Mouse (Mus musculus) lung, postnatal 0 days (tissue): Measurements from ENCODE around the gene Ms4a2.

ENCODE experiments used
- CTCF ChIP-seq: IDR thresholded peaks from 2 replicates; pipeline ENCODE4 v1.5.1; 2016; ENCODE audit warnings: antibody characterized with exemption, mild to moderate bottlenecking
- EP300 ChIP-seq: IDR thresholded peaks from 2 replicates; pipeline ENCODE4 v1.6.1; 2016; ENCODE audit warnings: antibody characterized with exemption, mild to moderate bottlenecking, control low read depth

DNA sequence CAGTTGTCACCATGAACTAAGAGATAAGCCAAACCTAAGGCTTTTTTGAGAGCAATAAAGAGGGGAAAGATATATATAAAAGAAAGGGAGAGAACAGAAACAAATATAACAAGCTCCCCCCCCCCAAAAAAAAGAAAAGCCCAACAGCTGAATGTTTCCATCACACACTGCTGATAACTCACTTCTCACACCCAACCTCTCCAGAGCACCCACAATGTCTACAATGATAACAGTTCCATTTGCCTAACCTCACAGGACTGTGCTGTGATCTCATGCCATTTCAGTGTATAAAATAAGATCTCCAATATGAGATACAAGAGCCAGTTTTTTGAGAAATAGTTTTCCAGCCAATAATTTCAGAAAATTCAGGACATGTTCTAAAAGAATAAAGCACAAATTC, 5.5 kb downstream of the Ms4a2 start:
- TF ChIP-seq CTCF (no peak), EP300 (no peak)
